Mouse (Mus musculus) embryonic facial prominence, embryonic 14.5 days (tissue): ENCODE measurements around the gene Tescl. TPM values are rescaled to one million over a fixed set of nuclear protein-coding genes. Genes with fewer than 3 reads are reported as not detected.

ENCODE experiments used
- ATAC-seq: fragments of 200-750 bp; cut with Nextera tagmentation; 2 replicates; pipeline ENCODE4 v1.8.0; 2017; ENCODE audit warnings: low read depth, moderate number of reproducible peaks, moderate TSS enrichment
- DNase-seq: peaks from one replicate; pipeline ENCODE4 v3.0.0-alpha.2; 2015; ENCODE audit warnings: low spot score
- H3K27ac ChIP-seq: fragments of 300-500 bp; sonication (generic); replicated peaks from 2 replicates; pipeline ENCODE4 v1.5.1; 2014; ENCODE audit warnings: low read depth, mild to moderate bottlenecking, low read length, moderate library complexity
- H3K27me3 ChIP-seq: fragments of 300-500 bp; sonication (generic); replicated peaks from 2 replicates; pipeline ENCODE4 v1.6.1; 2014; ENCODE audit warnings: low read length; ENCODE audit not compliant: control insufficient read depth, insufficient read depth
- H3K36me3 ChIP-seq: fragments of 300-500 bp; sonication (generic); 2 replicates; pipeline ENCODE4 v1.6.1; 2014; ENCODE audit warnings: low read length, mixed read lengths; ENCODE audit not compliant: control insufficient read depth, insufficient read depth
- H3K4me1 ChIP-seq: fragments of 300-500 bp; sonication (generic); 2 replicates; pipeline ENCODE4 v1.6.1; 2014; ENCODE audit warnings: antibody characterized with exemption, low read length; ENCODE audit not compliant: control insufficient read depth, insufficient read depth
- H3K4me2 ChIP-seq: fragments of 300-500 bp; sonication (generic); 2 replicates; pipeline ENCODE4 v1.6.1; 2014; ENCODE audit warnings: low read depth, mild to moderate bottlenecking, low read length, moderate library complexity, mixed read lengths
- H3K4me3 ChIP-seq: fragments of 300-500 bp; sonication (generic); 2 replicates; pipeline ENCODE4 v1.5.1; 2014; ENCODE audit warnings: low read depth, mild to moderate bottlenecking, low read length
- H3K9ac ChIP-seq: fragments of 300-500 bp; sonication (generic); 2 replicates; pipeline ENCODE4 v1.6.1; 2014; ENCODE audit warnings: low read depth, mild to moderate bottlenecking, low read length, moderate library complexity, mixed read lengths
- H3K9me3 ChIP-seq: fragments of 300-500 bp; sonication (generic); 2 replicates; pipeline ENCODE4 v1.6.1; 2016; ENCODE audit warnings: low read length; ENCODE audit not compliant: control insufficient read depth
- WGBS: fragments of 180-500 bp; shearing (Covaris S2); extraction: QIAGEN DNeasy Blood & Tissue Kit; methylation state at CpG from one replicate; pipeline ENCODE4 v1.1.7; 2014; 5-methylcytosine and 5-hydroxymethylcytosine counted together
- microRNA-seq: library from miRNA; unstranded; fragments of <30 nt; microRNA quantifications from one replicate; pipeline ENCODE4, GENCODE M21; 2016; ENCODE audit warnings: borderline number of aligned reads
- polyA plus RNA-seq: library from polyadenylated mRNA; unstranded; fragments of >200 nt; fragmentation: Nextera tagmentation; extraction: Ambion mirVana; gene quantifications from 2 replicates; pipeline ENCODE4 v1.2.1, GENCODE M21; 2014

Tescl gene
- polyA plus RNA-seq, 1 experiment from 2014 or later = not detected

GRCm38 (mm10) chr7:24290106-24290693, 43.5 kb downstream of the Tescl start:
- Histone ChIP-seq H3K9me3 (peaks cover 6% of the 10 kb centered on the region; the same call in 1 of the 2 replicates), H3K27ac (no peak overlapping the region), H3K9ac (no peak overlapping the region), H3K4me2 (no peak overlapping the region), H3K4me1 (no peaks in the 10 kb centered on the region), H3K27me3 (no peaks in the 10 kb centered on the region), H3K4me3 (no peak overlapping the region), H3K36me3 (peaks cover 67% of the 10 kb centered on the region)
- WGBS = 99% methylated on average over 4 of the region's 4 CpGs
- DNase-seq (no peak), ATAC-seq (no peak)

DNA sequence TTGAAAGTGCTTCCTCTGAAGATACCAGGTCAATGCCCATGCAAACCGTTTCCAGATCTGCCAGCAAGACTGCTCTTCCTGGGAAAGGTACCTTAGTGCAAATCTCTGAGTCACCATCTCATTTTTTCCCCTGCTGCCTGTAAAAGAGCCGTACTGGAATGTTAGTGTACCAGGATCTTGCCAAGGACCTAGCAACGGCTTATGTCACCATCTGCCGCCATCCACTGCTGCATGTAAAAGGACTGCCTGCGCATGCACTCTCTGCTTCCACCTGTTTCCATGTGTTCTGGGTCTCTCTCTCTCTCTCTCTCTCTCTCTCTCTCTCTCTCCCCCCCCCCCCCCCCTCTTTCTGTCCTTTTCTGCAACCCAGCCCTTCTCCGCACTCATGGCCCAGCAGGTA, 45.2 kb downstream of the Tescl start:
- H3K9ac ChIP-seq = no peak overlapping the region
- no peaks in the 10 kb centered on the region for H3K4me1 ChIP-seq
- H3K27me3 ChIP-seq = no peaks in the 10 kb centered on the region
- H3K36me3 ChIP-seq = peaks cover 50% of the 10 kb centered on the region
- H3K9me3 ChIP-seq = peaks cover 6% of the 10 kb centered on the region; the same call in 1 of the 2 replicates
- H3K4me2 ChIP-seq = no peak overlapping the region
- WGBS = 89% methylated on average over 5 of the region's 6 CpGs
- DNase-seq (no peak), ATAC-seq (no peak)
- H3K4me3 ChIP-seq = no peak overlapping the region
- H3K27ac ChIP-seq = no peak overlapping the region

DNA sequence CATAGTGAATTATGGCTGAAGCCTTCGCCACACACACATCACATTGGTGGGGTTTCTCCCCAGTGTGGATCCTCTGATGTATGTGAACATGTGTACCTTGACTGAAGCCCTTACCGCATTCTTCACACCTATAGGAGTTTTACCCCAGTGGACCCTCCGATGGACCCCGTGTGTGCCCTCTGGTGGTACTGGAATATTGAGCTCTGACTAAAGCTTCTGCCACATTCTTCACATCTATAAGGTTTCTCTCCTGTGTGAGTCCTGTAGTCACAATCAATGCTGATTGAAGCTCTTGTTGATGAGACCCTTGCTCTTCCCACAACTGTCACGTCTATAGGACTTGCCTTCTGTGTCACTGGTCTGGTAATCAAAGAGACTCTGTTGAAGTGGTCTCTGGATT, 46.1 kb downstream of the Tescl start:
- Histone ChIP-seq H3K4me2 (no peak overlapping the region), H3K9ac (no peak overlapping the region), H3K4me1 (no peaks in the 10 kb centered on the region), H3K9me3 (peaks cover 6% of the 10 kb centered on the region; the same call in 1 of the 2 replicates), H3K4me3 (no peak overlapping the region), H3K27ac (no peak overlapping the region), H3K27me3 (no peaks in the 10 kb centered on the region), H3K36me3 (peaks cover 42% of the 10 kb centered on the region)
- ATAC-seq (no peak), DNase-seq (no peak)
- WGBS = 81% methylated on average over 5 of the region's 5 CpGs

DNA sequence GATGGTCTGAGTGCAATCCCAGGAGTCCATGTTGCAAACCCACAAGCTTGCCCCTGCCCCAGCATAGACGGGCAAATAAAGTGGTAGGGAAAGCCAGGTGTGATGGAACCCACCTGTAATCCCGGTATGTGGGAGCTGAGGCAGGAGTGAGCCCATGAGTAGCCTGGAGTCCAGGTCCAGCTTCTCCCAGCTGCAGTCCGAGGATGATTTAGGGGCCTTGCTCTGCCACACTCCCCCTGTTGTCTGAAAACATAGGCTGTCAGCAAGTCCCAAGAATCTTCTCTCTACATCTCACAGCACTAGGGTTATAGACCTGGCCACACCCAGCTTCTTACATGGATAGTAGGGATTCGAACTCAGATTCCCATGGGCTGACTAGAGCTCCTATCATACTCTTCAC, 46.8 kb downstream of the Tescl start:
- no peaks in the 10 kb centered on the region for H3K4me1 ChIP-seq
- H3K9ac ChIP-seq = no peak overlapping the region
- H3K4me3 ChIP-seq = no peak overlapping the region
- H3K27ac ChIP-seq = no peak overlapping the region
- ATAC-seq = no peak
- DNase-seq = no peak
- no peaks in the 10 kb centered on the region for H3K27me3 ChIP-seq
- WGBS = 79% methylated on average over 4 of the region's 4 CpGs
- H3K36me3 ChIP-seq = peaks cover 35% of the 10 kb centered on the region
- no peak overlapping the region for H3K4me2 ChIP-seq
- H3K9me3 ChIP-seq = peaks cover 6% of the 10 kb centered on the region; the same call in 1 of the 2 replicates

- Histone ChIP-seq H3K36me3 (peaks cover 26% of the 10 kb centered on the region), H3K27me3 (no peaks in the 10 kb centered on the region), H3K9me3 (peaks cover 2% of the 10 kb centered on the region; the same call in 1 of the 2 replicates), H3K27ac (no peak overlapping the region), H3K4me2 (no peak overlapping the region), H3K9ac (no peak overlapping the region), H3K4me1 (no peaks in the 10 kb centered on the region), H3K4me3 (no peak overlapping the region)
- 53% methylated on average over 4 of the region's 4 CpGs for WGBS
- no peak for DNase-seq
- no peak for ATAC-seq
These were observed 47.6 kb downstream of the Tescl start for GRCm38 (mm10) chr7:24286090-24286489.

Small RNAs within 50 kb of the gene (microRNA-seq; reads per million reads assigned to microRNA genes)
- gene Gm27592 = not detected

Other genes with a start within 250 kb of the Tescl start
- 4.3 and 6.1 TPM in 2 replicates for gene Zfp112, start 221.6 kb downstream of the Tescl start, polyA plus RNA-seq
- 17.2 and 18.3 TPM in 2 replicates for gene Zfp235, start 199.8 kb downstream of the Tescl start, polyA plus RNA-seq
- 3.6 and 3.8 TPM in 2 replicates for gene Zfp114, start 158.9 kb downstream of the Tescl start, polyA plus RNA-seq
- gene Zfp111, start 122.5 kb downstream of the Tescl start, polyA plus RNA-seq = 11.1 and 12.7 TPM in 2 replicates
- 3.6 and 4.5 TPM in 2 replicates for gene Zfp109, start 96.4 kb downstream of the Tescl start, polyA plus RNA-seq
- gene Zfp108, start 79.1 kb downstream of the Tescl start, polyA plus RNA-seq = 4.3 and 5.6 TPM in 2 replicates
- gene Zfp93, start 63.5 kb downstream of the Tescl start, polyA plus RNA-seq = 6.2 and 9.2 TPM in 2 replicates
- 29.8 and 29.9 TPM in 2 replicates for gene Zfp61, start 32.7 kb downstream of the Tescl start, polyA plus RNA-seq
- 8.5 and 12.1 TPM in 2 replicates for gene Zfp94, start 17.3 kb downstream of the Tescl start, polyA plus RNA-seq
- 2.4 and 4.9 TPM in 2 replicates for gene Lypd5, start 15.3 kb upstream of the Tescl start, polyA plus RNA-seq
- 4.1 and 5.8 TPM in 2 replicates for gene Kcnn4, start 36.3 kb upstream of the Tescl start, polyA plus RNA-seq
- 17.6 and 19.9 TPM in 2 replicates for gene Smg9, start 65.7 kb upstream of the Tescl start, polyA plus RNA-seq
- gene Irgc1, start 118.4 kb upstream of the Tescl start, polyA plus RNA-seq = 0.16 and 0.36 TPM in 2 replicates
- gene Plaur, start 128.5 kb upstream of the Tescl start, polyA plus RNA-seq = 8.0 and 12.2 TPM in 2 replicates
- 2.6 and 2.8 TPM in 2 replicates for gene Cadm4, start 148.1 kb upstream of the Tescl start, polyA plus RNA-seq
- 31.3 and 36.6 TPM in 2 replicates for gene Zfp428, start 173.1 kb upstream of the Tescl start, polyA plus RNA-seq
- 0.19 and 0.22 TPM in 2 replicates for gene AC161166.1, start 178.5 kb upstream of the Tescl start, polyA plus RNA-seq
- gene Irgq, start 196.8 kb upstream of the Tescl start, polyA plus RNA-seq = 11.4 and 12.0 TPM in 2 replicates
- 0.34 and 1.5 TPM in 2 replicates for gene Pinlyp, start 212.2 kb upstream of the Tescl start, polyA plus RNA-seq
- 88.4 and 97.9 TPM in 2 replicates for gene Xrcc1, start 212.4 kb upstream of the Tescl start, polyA plus RNA-seq